Mouse (Mus musculus): ENCODE data around the gene App. TPM values are rescaled to one million over a fixed set of nuclear protein-coding genes. Genes with fewer than 3 reads are reported as not detected.

The App gene
- total and polyA plus RNA-seq, 3 experiments: 90.6 to 142 (median 141) TPM

DNA sequence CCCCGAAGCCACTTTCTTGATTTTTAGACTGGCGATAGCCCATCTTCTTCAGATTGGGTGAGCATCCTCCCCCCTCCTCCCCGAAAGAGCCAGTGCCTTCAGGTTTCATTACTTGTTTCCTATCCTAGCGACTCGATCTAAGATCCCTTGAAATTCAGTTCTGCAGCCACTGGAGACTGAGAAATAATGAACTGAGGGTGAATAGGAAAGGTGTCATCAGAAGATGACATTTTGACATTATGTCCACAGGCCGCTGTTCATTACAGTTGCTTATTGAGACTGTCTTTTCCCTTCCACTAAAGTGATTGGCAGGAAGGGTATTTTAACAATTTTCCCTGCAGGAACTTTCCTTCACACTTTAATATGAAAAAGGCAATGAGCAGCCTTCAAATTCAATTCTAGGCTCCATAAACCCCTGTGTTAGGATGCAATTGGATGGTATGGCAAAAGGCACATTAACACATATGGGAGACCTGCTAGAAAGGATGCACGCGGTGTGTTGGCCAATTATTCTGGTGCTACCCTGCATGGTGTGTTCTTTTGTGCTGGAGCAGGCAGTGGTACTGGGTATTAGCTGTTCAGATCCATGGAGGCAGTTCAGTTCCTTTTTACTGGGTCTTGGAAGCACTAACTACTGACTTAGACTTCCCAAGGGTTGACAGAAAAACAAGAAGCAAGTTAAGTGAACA, 261.9 kb downstream of the App start:
- no peaks in the 10 kb centered on the region for H3K36me3 ChIP-seq (ENCODE audit: control insufficient read depth, insufficient read depth, low read length)
- no peaks in the 10 kb centered on the region for H3K27me3 ChIP-seq (ENCODE audit: control insufficient read depth, insufficient read depth, low read length)
- intact Hi-C loops (cut with DNase I): no loop called here
- no peak for DNase-seq
- H3K4me3 ChIP-seq: no peak overlapping the region
- TF ChIP-seq CTCF (IDR thresholded peaks at IDR 0.05) (no peak), EP300 (IDR thresholded peaks at IDR 0.05; ENCODE audit: insufficient read depth, low read depth, low read length) (no peak), POLR2A (IDR thresholded peaks at IDR 0.05; ENCODE audit: insufficient read depth, low read depth, low read length) (no peak)
- 91% methylated on average over 8 of the region's 8 CpGs for WGBS
- no peak overlapping the region for H3K9ac ChIP-seq (ENCODE audit: low read depth, low read length)
- no peaks in the 10 kb centered on the region for H3K79me2 ChIP-seq (replicated peaks; ENCODE audit: control insufficient read depth, insufficient read depth, low read length)
- no peak overlapping the region for H3K27ac ChIP-seq
- no peaks in the 10 kb centered on the region for H3K4me1 ChIP-seq (ENCODE audit: control insufficient read depth, insufficient read depth, low read length)

GRCm38 (mm10) chr16:84902995-84903394, 270.6 kb downstream of the App start:
- intact Hi-C loops (cut with DNase I): no loop called here
- TF ChIP-seq EP300 (IDR thresholded peaks at IDR 0.05; ENCODE audit: insufficient read depth, low read depth, low read length): no peak
- 93% methylated on average over 4 of the region's 4 CpGs for WGBS
- no peak overlapping the region for H3K4me3 ChIP-seq
- DNase-seq: no peak
- H3K79me2 ChIP-seq (replicated peaks; ENCODE audit: control insufficient read depth, insufficient read depth, low read length): no peaks in the 10 kb centered on the region
- no peak overlapping the region for H3K9ac ChIP-seq (ENCODE audit: low read depth, low read length)
- no peaks in the 10 kb centered on the region for H3K4me1 ChIP-seq (ENCODE audit: control insufficient read depth, insufficient read depth, low read length)
- no peaks in the 10 kb centered on the region for H3K36me3 ChIP-seq (ENCODE audit: control insufficient read depth, insufficient read depth, low read length)
- no peak overlapping the region for H3K27ac ChIP-seq
- no peaks in the 10 kb centered on the region for H3K27me3 ChIP-seq (ENCODE audit: control insufficient read depth, insufficient read depth, low read length)

Measured in heart, adult 2 months (tissue).